In genomic region chr16:6139432-6139831, GRCm38 (mm10) we compare ENCODE assay signal across 28 mouse cellular contexts.
DNase-seq lines count a peak whose midpoint lies in the region; ATAC-seq and TF ChIP-seq lines count a peak whose summit lies in the region.
"Had no signal": no experiment of that assay in that cellular context is flagged by ENCODE, and none has a peak within 500 bp of the region (broad histone marks: within the 10 kb centered on the region; RNA-seq: fewer than 3 reads in every experiment).

No protein-coding gene starts in this region.

- H3K4me3 ChIP-seq in E14TG2a.4 (replicated peaks; ENCODE audit: low read length) (no peak overlapping the region), MEL (ENCODE audit: control insufficient read depth in 1 of 2, insufficient read depth in 1 of 2, low read depth in 2 of 2, low read length in 2 of 2) (no peak overlapping the region)
- no peak overlapping the region for H3K4me3 ChIP-seq in midbrain, embryonic 16.5 days (ENCODE audit: low read depth, low read length)
- H3K4me3 ChIP-seq: embryonic facial prominence, embryonic 12.5 days; embryonic facial prominence, embryonic 15.5 days; heart, adult 2 months; heart, embryonic 10.5 days; heart, embryonic 13.5 days had no signal

- H3K27me3 ChIP-seq in E14TG2a.4 (ENCODE audit: insufficient read depth, low read length): no peaks in the 10 kb centered on the region
- no peaks in the 10 kb centered on the region for H3K27me3 ChIP-seq in MEL (ENCODE audit: control insufficient read depth in 1 of 2, insufficient read depth in 2 of 2, low read length in 2 of 2)
- H3K27me3 ChIP-seq in midbrain, embryonic 16.5 days (ENCODE audit: control insufficient read depth, insufficient read depth, low read depth, low read length): no peaks in the 10 kb centered on the region
- H3K27me3 ChIP-seq: embryonic facial prominence, embryonic 12.5 days; embryonic facial prominence, embryonic 15.5 days; heart, embryonic 13.5 days had no signal

- TF ChIP-seq RAD21 in MEL (IDR thresholded peaks at IDR 0.05; ENCODE audit: low read depth, low read length): peak; percentile 67

- TF ChIP-seq POLR2A in MEL (IDR thresholded peaks at IDR 0.05; ENCODE audit: control insufficient read depth in 1 of 2, insufficient read depth in 1 of 2, low read depth in 1 of 2, low read length in 2 of 2, poor library complexity in 1 of 2): no peak

- no peaks in the 10 kb centered on the region for H3K79me2 ChIP-seq in MEL (ENCODE audit: control insufficient read depth, insufficient read depth, low read length, poor library complexity)

- no peaks in the 10 kb centered on the region for H3K9me3 ChIP-seq in E14TG2a.4 (ENCODE audit: low read length)
- no peaks in the 10 kb centered on the region for H3K9me3 ChIP-seq in MEL (replicated peaks; ENCODE audit: insufficient read depth, low read length)
- H3K9me3 ChIP-seq in midbrain, embryonic 16.5 days (replicated peaks; ENCODE audit: control insufficient read depth, low read length, poor library complexity, severe bottlenecking): no peaks in the 10 kb centered on the region
- H3K9me3 ChIP-seq: embryonic facial prominence, embryonic 12.5 days; embryonic facial prominence, embryonic 15.5 days; heart, embryonic 10.5 days; heart, embryonic 13.5 days had no signal

- TF ChIP-seq CTCF in E14TG2a.4 (conservative IDR thresholded peaks at IDR 0.05; ENCODE audit: low read length): peak; percentile 37; the same call in 1 of the 2 replicates
- TF ChIP-seq CTCF in MEL (IDR thresholded peaks at IDR 0.05 in 2 of 3, conservative IDR thresholded peaks at IDR 0.05 in 1 of 3; ENCODE audit: control insufficient read depth in 1 of 3, insufficient read depth in 1 of 3, low read depth in 2 of 3, low read length in 3 of 3, poor library complexity in 1 of 3, severe bottlenecking in 1 of 3): peak; percentile 15 to 61 (median 19); a peak in 2 of 6 replicates

- no peaks in the 10 kb centered on the region for H3K4me1 ChIP-seq in E14TG2a.4 (replicated peaks; ENCODE audit: low read depth, low read length)
- H3K4me1 ChIP-seq in MEL (ENCODE audit: control insufficient read depth in 1 of 2, insufficient read depth in 2 of 2, low read length in 2 of 2): peaks cover 0 to 4% of the 10 kb centered on the region in 2 experiments; a peak in 1 of 4 replicates
- peaks cover 2% of the 10 kb centered on the region; the same call in 1 of the 2 replicates for H3K4me1 ChIP-seq in midbrain, embryonic 16.5 days (ENCODE audit: control insufficient read depth, insufficient read depth, low read length)
- H3K4me1 ChIP-seq: embryonic facial prominence, embryonic 12.5 days; embryonic facial prominence, embryonic 15.5 days; heart, embryonic 10.5 days; heart, embryonic 13.5 days had no signal

- no peak overlapping the region for H3K27ac ChIP-seq in MEL (ENCODE audit: control insufficient read depth, low read depth, low read length)
- H3K27ac ChIP-seq in midbrain, embryonic 16.5 days (ENCODE audit: low read length): no peak overlapping the region
- H3K27ac ChIP-seq: embryonic facial prominence, embryonic 12.5 days; embryonic facial prominence, embryonic 15.5 days; heart, adult 2 months; heart, embryonic 10.5 days; heart, embryonic 13.5 days; hindbrain, embryonic 14.5 days; hindbrain, postnatal 0 days had no signal

- no peak overlapping the region for H3K9ac ChIP-seq in MEL (ENCODE audit: control insufficient read depth, low read depth, low read length, poor library complexity, severe bottlenecking)
- no peak overlapping the region for H3K9ac ChIP-seq in midbrain, embryonic 16.5 days (ENCODE audit: low read depth, low read length)
- H3K9ac ChIP-seq: embryonic facial prominence, embryonic 12.5 days; embryonic facial prominence, embryonic 15.5 days; forebrain, postnatal 0 days; heart, embryonic 13.5 days; hindbrain, embryonic 14.5 days had no signal

- ATAC-seq in midbrain, embryonic 16.5 days: no peak
- ATAC-seq: activated CD4-positive, CD25-positive, alpha-beta regulatory T cell, adult 4 months; forebrain, embryonic 14.5 days; forebrain, postnatal 0 days; hindbrain, postnatal 0 days; inflammation-experienced regulatory T-cells, adult 6 months; intestine, embryonic 16.5 days had no signal

- TF ChIP-seq EP300 in MEL (IDR thresholded peaks at IDR 0.05; ENCODE audit: low read depth in 1 of 2, low read length in 2 of 2): no peak

- H3K36me3 ChIP-seq in E14TG2a.4 (ENCODE audit: insufficient read depth, low read length) (no peaks in the 10 kb centered on the region), MEL (ENCODE audit: control insufficient read depth in 1 of 2, insufficient read depth in 2 of 2, low read length in 2 of 2) (no peaks in the 10 kb centered on the region)
- no peaks in the 10 kb centered on the region for H3K36me3 ChIP-seq in midbrain, embryonic 16.5 days (ENCODE audit: control insufficient read depth, insufficient read depth, low read length)
- H3K36me3 ChIP-seq: embryonic facial prominence, embryonic 12.5 days; embryonic facial prominence, embryonic 15.5 days; heart, embryonic 10.5 days; heart, embryonic 13.5 days had no signal

- 72% methylated on average over 1 of the region's 1 CpGs for WGBS in midbrain, embryonic 16.5 days

- peak; percentile 23 for DNase-seq in MEL (ENCODE audit: low read depth, low spot score)
- DNase-seq in ZHBTc4 (ENCODE audit: low read depth, low spot score): peak; percentile 20
- DNase-seq in kidney, postnatal 36 days: no peak
- no peak for DNase-seq in layer of hippocampus, postnatal 14 days (ENCODE audit: low spot score in 2 of 2)
- DNase-seq: adrenal gland, postnatal 10 days; adrenal gland, postnatal 36 days; cerebellum, adult 11 months; cerebellum, adult 2 months; cerebellum, adult 9-11 months; cerebellum, postnatal 25 days; forebrain, postnatal 0 days; gastrocnemius, postnatal 10 days; gastrocnemius, postnatal 36 days; heart, adult 2 months; heart, postnatal 14 days; heart, postnatal 4 days had no signal

- no peak overlapping the region for H3K4me2 ChIP-seq in midbrain, embryonic 16.5 days (ENCODE audit: low read length)
- H3K4me2 ChIP-seq: embryonic facial prominence, embryonic 12.5 days; embryonic facial prominence, embryonic 15.5 days; heart, embryonic 13.5 days; hindbrain, embryonic 14.5 days had no signal

TF ChIP-seq in MEL, 35 proteins besides CTCF, POLR2A, EP300 and RAD21:
- TF ChIP-seq ZC3H11A (IDR thresholded peaks at IDR 0.05; ENCODE audit: low read depth, low read length): peak; percentile 54
- TF ChIP-seq SMC3 (IDR thresholded peaks at IDR 0.05; ENCODE audit: low read depth, low read length): peak; percentile 77
- TF ChIP-seq ETS1 (IDR thresholded peaks at IDR 0.05; ENCODE audit: low read depth, low read length): no peak
TF ChIP-seq in MEL: peak in this region for 2.

Comparison
In these comparisons a context has a peak if more than half of its experiments do, and no peak if none do; other contexts are left out.
1. DNase-seq: peak in MEL (single experiment) and ZHBTc4 (single experiment); none in kidney, postnatal 36 days (0 of 2) and layer of hippocampus, postnatal 14 days (0 of 2).